Mouse (Mus musculus) neural tube, embryonic 11.5 days (tissue): ENCODE data around the gene Med20. TPM values are rescaled to one million over a fixed set of nuclear protein-coding genes. Genes with fewer than 3 reads are reported as not detected.
"Not testable (repeated sequence)": the region's sequence is repeated elsewhere in the genome, so short reads cannot be mapped to it uniquely, and the experiment has no call there.

Experiments used
- ATAC-seq: fragments of 200-750 bp; cut with Nextera tagmentation; 2 replicates; pipeline ENCODE4 v1.8.0; 2017; ENCODE audit warnings: moderate number of reproducible peaks, mild to moderate bottlenecking, moderate TSS enrichment, moderate library complexity; ENCODE audit not compliant: insufficient read depth, low FRiP score, low TSS enrichment
- DNase-seq: peaks from one replicate; pipeline ENCODE4 v3.0.0-alpha.2; 2015; ENCODE audit warnings: low spot score
- H3K27ac ChIP-seq: fragments of 300-500 bp; sonication (generic); 2 replicates; pipeline ENCODE4 v1.5.1; 2014; ENCODE audit warnings: low read depth, mild to moderate bottlenecking, low read length
- H3K27me3 ChIP-seq: fragments of 300-500 bp; sonication (generic); 2 replicates; pipeline ENCODE4 v1.6.1; 2014; ENCODE audit warnings: mild to moderate bottlenecking, low read length, mixed read lengths; ENCODE audit not compliant: control insufficient read depth, insufficient read depth
- H3K36me3 ChIP-seq: fragments of 300-500 bp; sonication (generic); 2 replicates; pipeline ENCODE4 v1.6.1; 2014; ENCODE audit warnings: mild to moderate bottlenecking, low read length, moderate library complexity, mixed read lengths; ENCODE audit not compliant: control insufficient read depth, insufficient read depth
- H3K4me1 ChIP-seq: fragments of 300-500 bp; sonication (generic); 2 replicates; pipeline ENCODE4 v1.6.1; 2014; ENCODE audit warnings: low read length, mixed read lengths; ENCODE audit not compliant: control insufficient read depth, insufficient read depth
- H3K4me2 ChIP-seq: fragments of 300-500 bp; sonication (generic); 2 replicates; pipeline ENCODE4 v1.6.1; 2014; ENCODE audit warnings: low read depth, mild to moderate bottlenecking, moderate library complexity
- H3K4me3 ChIP-seq: fragments of 300-500 bp; sonication (generic); 2 replicates; pipeline ENCODE4 v1.5.1; 2014; ENCODE audit warnings: low read depth, low read length
- H3K9ac ChIP-seq: fragments of 300-500 bp; sonication (generic); 2 replicates; pipeline ENCODE4 v1.6.1; 2014; ENCODE audit warnings: mild to moderate bottlenecking, low read length
- H3K9me3 ChIP-seq: fragments of 300-500 bp; sonication (generic); 2 replicates; pipeline ENCODE4 v1.6.1; 2016; ENCODE audit warnings: low read length; ENCODE audit not compliant: control insufficient read depth
- WGBS: fragments of 180-500 bp; shearing (Covaris S2); extraction: QIAGEN DNeasy Blood & Tissue Kit; methylation state at CpG from one replicate; pipeline ENCODE4 v1.1.7; 2014; 5-methylcytosine and 5-hydroxymethylcytosine counted together
- polyA plus RNA-seq: library from polyadenylated mRNA; unstranded; fragments of >200 nt; fragmentation: Nextera tagmentation; extraction: Ambion mirVana; gene quantifications from 2 replicates; pipeline ENCODE4 v1.2.1, GENCODE M21; 2014

The Med20 gene
- polyA plus RNA-seq, 1 experiment from 2014 or later = 47.5 TPM

DNA sequence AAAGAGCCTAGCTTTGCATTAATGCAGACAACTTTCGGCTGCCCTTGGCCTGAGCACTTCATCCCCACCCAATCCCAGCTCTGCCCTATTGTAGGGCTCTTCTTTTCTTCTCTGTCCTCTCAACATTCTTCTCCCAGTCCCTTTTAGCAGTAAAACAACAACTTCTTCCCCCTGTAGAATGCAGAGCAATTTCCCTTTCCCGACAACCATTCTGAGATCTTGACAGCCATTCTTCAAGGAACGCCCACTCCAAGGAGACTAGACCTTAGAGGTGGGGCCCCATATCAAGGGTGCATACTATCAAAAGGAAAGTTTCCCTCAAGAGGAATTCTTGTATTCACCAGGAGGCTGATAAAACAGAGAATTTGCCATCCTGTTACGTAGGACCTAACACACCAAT is 37.6 kb downstream of the Med20 start:
- Histone ChIP-seq H3K9me3 (no peaks in the 10 kb centered on the region), H3K4me3 (no peak overlapping the region), H3K4me2 (no peak overlapping the region), H3K4me1 (no peaks in the 10 kb centered on the region), H3K27ac (no peak overlapping the region), H3K9ac (no peak overlapping the region), H3K36me3 (no peaks in the 10 kb centered on the region), H3K27me3 (no peaks in the 10 kb centered on the region)
- 42% methylated on average over 4 of the region's 4 CpGs for WGBS
- DNase-seq = no peak
- no peak for ATAC-seq

DNA sequence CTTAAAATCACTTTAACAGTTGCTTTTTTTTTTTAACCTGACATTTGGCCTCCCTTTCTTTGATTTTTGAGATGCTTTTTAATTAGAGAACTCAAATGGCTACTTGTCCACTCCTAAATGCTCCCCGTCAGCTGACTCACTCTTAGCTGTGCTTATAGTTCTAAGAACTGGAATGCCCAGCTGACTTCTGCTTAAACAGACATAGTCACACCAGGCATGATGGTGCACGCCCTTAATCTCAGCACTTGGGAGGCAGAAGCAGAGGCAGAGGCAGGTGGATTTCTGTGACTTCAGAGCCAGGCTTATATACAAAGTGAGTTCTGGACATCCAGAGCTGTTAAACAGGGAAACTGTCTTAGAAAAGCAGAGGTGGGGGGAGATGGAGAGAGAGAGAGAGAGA is 40.6 kb downstream of the Med20 start:
- Histone ChIP-seq H3K4me2 (no peak overlapping the region), H3K4me3 (no peak overlapping the region), H3K36me3 (no peaks in the 10 kb centered on the region), H3K27ac (no peak overlapping the region), H3K9me3 (no peaks in the 10 kb centered on the region), H3K9ac (no peak overlapping the region), H3K27me3 (no peaks in the 10 kb centered on the region), H3K4me1 (no peaks in the 10 kb centered on the region)
- DNase-seq = no peak
- WGBS = 82% methylated on average over 2 of the region's 2 CpGs
- ATAC-seq = no peak

DNA sequence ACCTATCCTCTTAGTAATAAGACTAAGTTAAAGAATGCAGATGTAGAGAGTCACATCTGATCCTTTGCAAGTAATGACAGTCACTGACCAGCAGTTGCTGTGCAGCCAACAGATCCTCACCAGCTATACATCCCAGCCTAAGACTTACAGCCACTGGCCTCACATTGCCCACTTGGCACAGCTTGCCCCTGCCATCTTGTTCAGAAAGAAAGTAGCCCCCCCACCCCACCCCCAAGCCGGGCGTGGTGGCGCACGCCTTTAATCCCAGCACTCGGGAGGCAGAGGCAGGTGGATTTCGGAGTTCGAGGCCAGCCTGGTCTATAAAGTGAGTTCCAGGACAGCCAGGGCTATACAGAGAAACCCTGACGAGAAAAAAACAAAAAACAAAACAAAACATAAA is 43.0 kb downstream of the Med20 start:
- not testable (repeated sequence) for H3K27ac ChIP-seq
- WGBS = 93% methylated on average over 8 of the region's 8 CpGs

DNA sequence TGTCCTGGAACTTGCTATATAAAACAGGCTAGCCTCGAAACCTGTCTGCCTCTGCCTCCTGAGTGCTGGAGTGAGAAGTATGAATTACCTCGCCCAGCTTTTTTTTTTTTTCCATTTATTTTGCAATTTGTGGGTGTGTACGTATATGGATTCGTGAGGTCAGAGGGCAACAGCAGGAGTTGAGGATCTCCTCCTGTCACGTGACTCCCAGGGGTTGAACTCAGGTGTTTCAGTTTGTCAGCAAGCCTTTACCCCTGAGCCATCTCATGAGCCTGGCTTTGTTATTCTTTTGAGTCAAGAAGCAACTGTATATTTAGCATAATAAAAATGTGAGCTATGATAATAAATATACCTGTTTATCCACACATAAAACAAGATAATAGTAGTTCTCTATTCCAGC is 44.3 kb downstream of the Med20 start:
- H3K27ac ChIP-seq = no peak overlapping the region
- H3K4me2 ChIP-seq = no peak overlapping the region
- H3K9ac ChIP-seq = no peak overlapping the region
- H3K4me3 ChIP-seq = no peak overlapping the region
- H3K9me3 ChIP-seq = no peaks in the 10 kb centered on the region
- no peaks in the 10 kb centered on the region for H3K4me1 ChIP-seq
- DNase-seq = no peak
- no peaks in the 10 kb centered on the region for H3K27me3 ChIP-seq
- 83% methylated on average over 5 of the region's 5 CpGs for WGBS
- no peak for ATAC-seq
- no peaks in the 10 kb centered on the region for H3K36me3 ChIP-seq

More for the DNA sequence above, 43.0 kb downstream of the Med20 start:
- H3K36me3 ChIP-seq, H3K4me2 ChIP-seq, H3K9ac ChIP-seq, H3K4me1 ChIP-seq, DNase-seq, H3K4me3 ChIP-seq, H3K9me3 ChIP-seq, ATAC-seq, H3K27me3 ChIP-seq: not testable (repeated sequence)

DNA sequence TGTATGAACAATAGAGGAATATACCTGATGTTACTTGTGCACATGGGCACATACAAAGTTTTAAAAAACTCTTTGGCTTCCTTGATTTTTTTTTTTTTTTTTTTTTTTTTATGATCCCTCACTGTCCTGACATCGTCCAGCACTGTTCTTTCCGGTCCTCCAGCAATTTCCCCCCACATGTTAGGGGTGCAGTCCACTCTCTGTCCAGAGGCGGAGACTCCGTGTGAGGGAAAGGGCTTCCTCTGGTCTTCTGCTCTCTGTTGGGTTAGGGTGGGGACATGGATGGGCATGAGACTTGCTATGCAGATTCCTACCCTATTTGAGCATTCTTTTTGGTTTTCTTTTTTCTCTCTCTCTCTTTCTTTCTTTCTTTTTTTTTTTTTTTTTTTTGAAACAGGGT is 46.5 kb downstream of the Med20 start:
- Histone ChIP-seq H3K27ac (no peak overlapping the region), H3K27me3 (no peaks in the 10 kb centered on the region), H3K9ac (no peak overlapping the region), H3K9me3 (no peaks in the 10 kb centered on the region), H3K4me2 (no peak overlapping the region), H3K36me3 (no peaks in the 10 kb centered on the region; the same call in 1 of the 2 replicates), H3K4me1 (no peaks in the 10 kb centered on the region), H3K4me3 (no peak overlapping the region)
- ATAC-seq (no peak), DNase-seq (no peak)
- WGBS = 89% methylated on average over 4 of the region's 4 CpGs

DNA sequence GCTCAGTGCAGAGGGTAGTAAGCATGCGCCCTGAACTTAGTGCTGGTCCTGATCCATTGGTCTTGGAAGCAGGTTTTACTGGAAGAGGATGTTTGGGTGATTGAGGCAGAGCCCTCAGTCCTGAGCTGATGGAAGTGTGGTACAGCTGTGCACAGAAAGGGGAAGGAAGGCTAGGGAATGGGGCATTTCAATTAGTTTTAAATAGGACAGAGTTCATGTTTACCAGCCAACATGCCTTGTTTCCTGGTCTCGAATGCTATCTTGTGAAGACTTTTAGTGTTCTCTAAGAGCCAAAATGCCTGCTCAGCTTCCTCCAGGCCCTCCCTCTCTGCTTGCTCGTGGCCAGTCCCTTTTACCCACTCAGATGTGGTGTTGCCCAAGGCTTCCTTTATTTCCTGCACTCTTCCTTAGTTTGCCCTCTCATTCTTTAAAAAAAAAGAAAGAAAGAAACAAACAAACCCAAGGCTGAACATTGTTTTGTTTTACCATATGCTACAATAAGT is 47.4 kb downstream of the Med20 start:
- H3K4me1 ChIP-seq = no peaks in the 10 kb centered on the region
- H3K4me2 ChIP-seq = no peak overlapping the region
- no peak overlapping the region for H3K27ac ChIP-seq
- 87% methylated on average over 3 of the region's 3 CpGs for WGBS
- H3K9me3 ChIP-seq = no peaks in the 10 kb centered on the region
- H3K27me3 ChIP-seq = no peaks in the 10 kb centered on the region
- no peak for DNase-seq
- H3K4me3 ChIP-seq = no peak overlapping the region
- no peak for ATAC-seq
- H3K9ac ChIP-seq = no peak overlapping the region
- H3K36me3 ChIP-seq = no peaks in the 10 kb centered on the region; the same call in 1 of the 2 replicates

DNA sequence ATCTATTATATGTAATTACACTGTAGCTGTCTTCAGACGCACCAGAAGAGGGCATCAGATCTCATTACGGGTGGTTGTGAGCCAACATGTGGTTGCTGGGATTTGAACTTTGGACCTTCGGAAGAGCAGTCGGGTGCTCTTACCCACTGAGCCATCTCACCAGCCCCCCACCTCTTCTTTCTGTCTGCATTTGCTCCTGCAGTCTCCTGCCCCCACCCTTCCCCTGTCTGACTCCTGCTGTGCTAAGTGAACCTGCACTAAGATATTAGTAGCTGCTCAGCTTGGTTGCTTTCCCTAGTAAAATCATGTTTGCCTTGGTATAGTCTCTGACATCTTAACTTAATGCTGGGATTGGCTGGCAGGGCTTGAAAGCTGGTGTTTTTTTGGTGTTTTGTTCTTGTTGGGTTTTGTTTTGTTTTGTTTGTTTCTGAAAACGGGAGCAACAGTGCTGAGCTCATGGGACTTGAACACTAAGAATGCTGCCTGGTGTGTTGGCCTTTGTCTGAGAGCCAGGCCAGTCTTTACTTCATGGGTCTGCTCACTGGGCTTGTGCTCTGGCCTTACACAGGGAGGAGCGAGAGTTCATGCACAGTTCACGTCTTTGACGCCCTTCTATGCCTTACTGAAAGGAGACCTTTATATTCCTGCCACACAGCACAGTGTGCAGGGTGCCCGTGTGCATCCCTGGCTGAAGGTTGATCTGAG is 51.8 kb downstream of the Med20 start:
- 32% methylated on average over 9 of the region's 9 CpGs for WGBS
- Histone ChIP-seq H3K4me3 (no peak overlapping the region), H3K36me3 (no peaks in the 10 kb centered on the region; the same call in 1 of the 2 replicates), H3K9ac (no peak overlapping the region), H3K9me3 (no peaks in the 10 kb centered on the region), H3K27me3 (no peaks in the 10 kb centered on the region), H3K4me1 (peaks cover 2% of the 10 kb centered on the region; the same call in 1 of the 2 replicates), H3K4me2 (no peak overlapping the region), H3K27ac (peak overlapping the region; percentile 42)
- ATAC-seq = peak; percentile 95
- peak; percentile 73 for DNase-seq

DNA sequence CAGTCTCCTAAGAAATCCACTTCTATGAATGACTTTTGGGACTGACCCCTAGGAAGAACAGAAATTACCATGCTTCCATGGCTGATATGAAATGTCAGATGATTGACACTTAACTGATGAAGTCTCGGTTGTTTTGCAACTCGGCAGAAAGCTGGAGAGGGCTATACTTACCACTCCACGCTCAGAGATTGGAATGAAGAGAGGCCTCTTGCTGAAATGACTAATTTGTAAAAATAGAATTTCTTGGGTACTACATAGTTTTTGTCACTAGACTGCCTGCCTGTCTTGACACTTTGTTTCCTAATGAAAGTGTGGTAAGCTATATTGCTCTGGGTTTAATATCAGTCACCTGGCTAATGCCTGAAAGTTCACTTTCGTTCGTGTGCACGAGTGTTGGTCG is 53.1 kb downstream of the Med20 start:
- Histone ChIP-seq H3K9ac (no peak overlapping the region), H3K4me3 (no peak overlapping the region), H3K27ac (no peak overlapping the region), H3K36me3 (no peaks in the 10 kb centered on the region; the same call in 1 of the 2 replicates), H3K4me2 (no peak overlapping the region), H3K27me3 (no peaks in the 10 kb centered on the region), H3K4me1 (peaks cover 2% of the 10 kb centered on the region; the same call in 1 of the 2 replicates), H3K9me3 (no peaks in the 10 kb centered on the region)
- ATAC-seq (no peak), DNase-seq (no peak)
- 87% methylated on average over 7 of the region's 7 CpGs for WGBS

DNA sequence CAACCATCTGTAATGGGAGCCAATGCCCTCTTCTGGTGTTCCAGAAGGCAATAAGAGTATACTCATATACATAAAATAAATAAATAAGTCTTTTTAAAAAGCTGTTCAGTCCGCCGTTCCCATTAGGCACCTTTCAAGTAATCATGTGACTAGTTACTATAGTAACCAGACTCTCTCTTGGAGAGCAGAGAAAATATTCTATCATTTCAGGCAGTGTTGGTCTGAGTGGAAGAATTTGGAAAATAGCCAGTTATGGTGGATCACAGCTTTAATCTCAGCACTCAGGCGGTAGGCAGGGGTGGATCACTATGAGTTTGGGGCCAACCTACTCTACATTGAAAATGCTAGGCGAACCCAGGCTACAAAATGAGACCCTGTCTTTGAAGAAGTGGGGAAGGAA is 57.8 kb downstream of the Med20 start:
- no peaks in the 10 kb centered on the region for H3K36me3 ChIP-seq
- no peak overlapping the region for H3K27ac ChIP-seq
- H3K4me2 ChIP-seq = no peak overlapping the region
- no peak for ATAC-seq
- H3K4me1 ChIP-seq = peaks cover 8% of the 10 kb centered on the region
- 78% methylated on average over 4 of the region's 4 CpGs for WGBS
- DNase-seq = no peak
- no peaks in the 10 kb centered on the region for H3K27me3 ChIP-seq
- H3K9ac ChIP-seq = no peak overlapping the region
- H3K4me3 ChIP-seq = no peak overlapping the region
- no peaks in the 10 kb centered on the region for H3K9me3 ChIP-seq
